Mouse (Mus musculus) limb, embryonic 15.5 days (tissue): Measurements from ENCODE around the gene Hnrnpa1. TPM values are rescaled to one million over a fixed set of nuclear protein-coding genes. Genes with fewer than 3 reads are reported as not detected.

Experiments used
- ATAC-seq: fragments of 200-750 bp; cut with Nextera tagmentation; 2 replicates; pipeline ENCODE4 v1.8.0; 2017; ENCODE audit warnings: low read depth, moderate TSS enrichment; ENCODE audit not compliant: insufficient number of reproducible peaks, low FRiP score, low TSS enrichment
- H3K27ac ChIP-seq: fragments of 300-500 bp; sonication (generic); 2 replicates; pipeline ENCODE4 v1.5.1; 2015; ENCODE audit warnings: moderate library complexity, mild to moderate bottlenecking, inconsistent platforms
- H3K27me3 ChIP-seq: fragments of 300-500 bp; sonication (generic); 2 replicates; pipeline ENCODE4 v1.6.1; 2015; ENCODE audit warnings: inconsistent platforms
- H3K36me3 ChIP-seq: fragments of 300-500 bp; sonication (generic); 2 replicates; pipeline ENCODE4 v1.6.1; 2015; ENCODE audit warnings: inconsistent platforms
- H3K4me1 ChIP-seq: fragments of 300-500 bp; sonication (generic); 2 replicates; pipeline ENCODE4 v1.6.1; 2015; ENCODE audit warnings: inconsistent platforms
- H3K4me2 ChIP-seq: fragments of 300-500 bp; sonication (generic); 2 replicates; pipeline ENCODE4 v1.6.1; 2015; ENCODE audit warnings: mild to moderate bottlenecking, inconsistent platforms
- H3K4me3 ChIP-seq: fragments of 300-500 bp; sonication (generic); 2 replicates; pipeline ENCODE4 v1.5.1; 2015; ENCODE audit warnings: mild to moderate bottlenecking, inconsistent platforms
- H3K9ac ChIP-seq: fragments of 300-500 bp; sonication (generic); 2 replicates; pipeline ENCODE4 v1.6.1; 2015; ENCODE audit warnings: inconsistent platforms
- H3K9me3 ChIP-seq: fragments of 300-500 bp; sonication (generic); 2 replicates; pipeline ENCODE4 v1.6.1; 2016; ENCODE audit warnings: inconsistent platforms
- WGBS: fragments of 180-500 bp; shearing (Covaris S2); methylation state at CpG from one replicate; pipeline ENCODE4 v1.1.7; 2015; 5-methylcytosine and 5-hydroxymethylcytosine counted together
- polyA plus RNA-seq: library from polyadenylated mRNA; unstranded; fragments of >200 nt; fragmentation: Nextera tagmentation; extraction: Ambion mirVana; gene quantifications from 2 replicates; pipeline ENCODE4 v1.2.1, GENCODE M21; 2015

Hnrnpa1 gene
- 593 and 673 TPM in 2 replicates for polyA plus RNA-seq

GRCm38 (mm10) chr15:103240160-103241028 is at the start of gene Hnrnpa1:
Gene Hnrnpa1 (plus strand): TSS chr15:103240432.
- H3K4me2 ChIP-seq, result peak within 1 kb of the TSS; percentile 67
- H3K9ac ChIP-seq, result peak within 1 kb of the TSS; percentile 71
- H3K27me3 ChIP-seq, result no peaks in the 10 kb centered on the region
- ATAC-seq, result peak; percentile 91
- peak within 1 kb of the TSS; percentile 65 for H3K4me3 ChIP-seq
- under 1% methylated on average over 47 of the region's 47 CpGs for WGBS
- peaks cover 33% of the 10 kb centered on the region for H3K36me3 ChIP-seq
- H3K9me3 ChIP-seq, result no peaks in the 10 kb centered on the region
- H3K4me1 ChIP-seq, result peaks cover 28% of the 10 kb centered on the region
- peak within 1 kb of the TSS; percentile 97 for H3K27ac ChIP-seq

- H3K4me3 ChIP-seq, result no peak overlapping the region
Measured at GRCm38 (mm10) chr15:103190531-103191462, 49.4 kb upstream of the Hnrnpa1 start.

GRCm38 (mm10) chr15:103193606-103194005 is 46.6 kb upstream of the Hnrnpa1 start:
- 86% methylated on average over 2 of the region's 2 CpGs for WGBS
- Histone ChIP-seq H3K9me3 (no peaks in the 10 kb centered on the region), H3K4me3 (no peak overlapping the region), H3K9ac (no peak overlapping the region), H3K4me2 (no peak overlapping the region), H3K27ac (no peak overlapping the region), H3K36me3 (peaks cover 63% of the 10 kb centered on the region), H3K27me3 (no peaks in the 10 kb centered on the region), H3K4me1 (no peaks in the 10 kb centered on the region)
- ATAC-seq, result no peak

More at GRCm38 (mm10) chr15:103190531-103191462, 49.4 kb upstream of the Hnrnpa1 start:
- ATAC-seq, result no peak
- no peak overlapping the region for H3K4me2 ChIP-seq
- no peaks in the 10 kb centered on the region for H3K9me3 ChIP-seq
- no peaks in the 10 kb centered on the region for H3K4me1 ChIP-seq
- no peak overlapping the region for H3K9ac ChIP-seq
- H3K27me3 ChIP-seq, result no peaks in the 10 kb centered on the region
- H3K36me3 ChIP-seq, result peaks cover 40% of the 10 kb centered on the region
- H3K27ac ChIP-seq, result no peak overlapping the region
- WGBS, result 39% methylated on average over 10 of the region's 10 CpGs

- Histone ChIP-seq H3K36me3 (peaks cover 66% of the 10 kb centered on the region), H3K4me1 (no peaks in the 10 kb centered on the region), H3K9ac (no peak overlapping the region), H3K4me3 (no peak overlapping the region), H3K4me2 (no peak overlapping the region), H3K27me3 (no peaks in the 10 kb centered on the region), H3K9me3 (no peaks in the 10 kb centered on the region), H3K27ac (no peak overlapping the region)
- WGBS, result 80% methylated on average over 1 of the region's 1 CpGs
- ATAC-seq, result no peak
Measured at GRCm38 (mm10) chr15:103196835-103197234, 43.4 kb upstream of the Hnrnpa1 start.

- H3K4me2 ChIP-seq, result no peak overlapping the region
- H3K4me3 ChIP-seq, result no peak overlapping the region
- H3K27ac ChIP-seq, result no peak overlapping the region
- peaks cover 58% of the 10 kb centered on the region for H3K36me3 ChIP-seq
- H3K27me3 ChIP-seq, result no peaks in the 10 kb centered on the region
- 86% methylated on average over 4 of the region's 4 CpGs for WGBS
- H3K9ac ChIP-seq, result no peak overlapping the region
- no peaks in the 10 kb centered on the region for H3K9me3 ChIP-seq
- H3K4me1 ChIP-seq, result peaks cover 5% of the 10 kb centered on the region; the same call in 1 of the 2 replicates
- ATAC-seq, result no peak
Measured at GRCm38 (mm10) chr15:103197785-103198184, 42.4 kb upstream of the Hnrnpa1 start.

- Histone ChIP-seq H3K27me3 (no peaks in the 10 kb centered on the region), H3K9ac (no peak overlapping the region), H3K4me2 (no peak overlapping the region), H3K4me1 (peaks cover 5% of the 10 kb centered on the region; the same call in 1 of the 2 replicates), H3K4me3 (no peak overlapping the region), H3K9me3 (no peaks in the 10 kb centered on the region), H3K36me3 (peaks cover 63% of the 10 kb centered on the region), H3K27ac (peak overlapping the region; percentile 52)
- ATAC-seq, result no peak
- 38% methylated on average over 6 of the region's 6 CpGs for WGBS
Measured at GRCm38 (mm10) chr15:103202088-103202793, 38.0 kb upstream of the Hnrnpa1 start.

GRCm38 (mm10) chr15:103205156-103205555 is 35.1 kb upstream of the Hnrnpa1 start:
- WGBS, result 63% methylated on average over 2 of the region's 2 CpGs
- Histone ChIP-seq H3K4me1 (peaks cover 5% of the 10 kb centered on the region; the same call in 1 of the 2 replicates), H3K27ac (no peak overlapping the region), H3K9ac (no peak overlapping the region), H3K27me3 (no peaks in the 10 kb centered on the region), H3K9me3 (no peaks in the 10 kb centered on the region), H3K4me3 (no peak overlapping the region), H3K4me2 (no peak overlapping the region), H3K36me3 (peaks cover 59% of the 10 kb centered on the region)
- ATAC-seq, result no peak

- H3K27me3 ChIP-seq, result no peaks in the 10 kb centered on the region
- WGBS, result 14% methylated on average over 2 of the region's 2 CpGs
- H3K4me1 ChIP-seq, result peaks cover 19% of the 10 kb centered on the region
- H3K9ac ChIP-seq, result no peak overlapping the region
- H3K27ac ChIP-seq, result peak overlapping the region; percentile 79
- H3K9me3 ChIP-seq, result no peaks in the 10 kb centered on the region
- H3K36me3 ChIP-seq, result peaks cover 35% of the 10 kb centered on the region
- no peak for ATAC-seq
- peak overlapping the region; percentile 19 for H3K4me3 ChIP-seq
- H3K4me2 ChIP-seq, result peak overlapping the region; percentile 35
Measured at GRCm38 (mm10) chr15:103214149-103214548, 26.1 kb upstream of the Hnrnpa1 start.

GRCm38 (mm10) chr15:103214971-103215907 is 25.0 kb upstream of the Hnrnpa1 start:
- under 1% methylated on average over 15 of the region's 15 CpGs for WGBS
- H3K27me3 ChIP-seq, result no peaks in the 10 kb centered on the region
- peak; percentile 96 for ATAC-seq
- no peaks in the 10 kb centered on the region for H3K9me3 ChIP-seq
- H3K27ac ChIP-seq, result peak overlapping the region; percentile 91
- peak overlapping the region; percentile 44 for H3K4me3 ChIP-seq
- H3K4me2 ChIP-seq, result peak overlapping the region; percentile 52
- H3K4me1 ChIP-seq, result peaks cover 19% of the 10 kb centered on the region
- H3K36me3 ChIP-seq, result peaks cover 27% of the 10 kb centered on the region
- peak overlapping the region; percentile 20; the same call in 1 of the 2 replicates for H3K9ac ChIP-seq

GRCm38 (mm10) chr15:103216052-103216451 is 24.2 kb upstream of the Hnrnpa1 start:
- peak overlapping the region; percentile 52 for H3K4me2 ChIP-seq
- H3K9me3 ChIP-seq, result no peaks in the 10 kb centered on the region
- H3K27ac ChIP-seq, result peak overlapping the region; percentile 91
- peaks cover 22% of the 10 kb centered on the region for H3K4me1 ChIP-seq
- ATAC-seq, result no peak
- H3K27me3 ChIP-seq, result no peaks in the 10 kb centered on the region
- 22% methylated on average over 2 of the region's 2 CpGs for WGBS
- H3K4me3 ChIP-seq, result no peak overlapping the region
- peaks cover 19% of the 10 kb centered on the region for H3K36me3 ChIP-seq
- H3K9ac ChIP-seq, result no peak overlapping the region
